Mouse (Mus musculus) cerebellum, adult 9-11 months (tissue): ENCODE results near the gene Slc19a3.

Source experiments
- DNase-seq: peaks from one replicate; pipeline ENCODE4 v3.0.0; 2022

The Slc19a3 gene

DNA sequence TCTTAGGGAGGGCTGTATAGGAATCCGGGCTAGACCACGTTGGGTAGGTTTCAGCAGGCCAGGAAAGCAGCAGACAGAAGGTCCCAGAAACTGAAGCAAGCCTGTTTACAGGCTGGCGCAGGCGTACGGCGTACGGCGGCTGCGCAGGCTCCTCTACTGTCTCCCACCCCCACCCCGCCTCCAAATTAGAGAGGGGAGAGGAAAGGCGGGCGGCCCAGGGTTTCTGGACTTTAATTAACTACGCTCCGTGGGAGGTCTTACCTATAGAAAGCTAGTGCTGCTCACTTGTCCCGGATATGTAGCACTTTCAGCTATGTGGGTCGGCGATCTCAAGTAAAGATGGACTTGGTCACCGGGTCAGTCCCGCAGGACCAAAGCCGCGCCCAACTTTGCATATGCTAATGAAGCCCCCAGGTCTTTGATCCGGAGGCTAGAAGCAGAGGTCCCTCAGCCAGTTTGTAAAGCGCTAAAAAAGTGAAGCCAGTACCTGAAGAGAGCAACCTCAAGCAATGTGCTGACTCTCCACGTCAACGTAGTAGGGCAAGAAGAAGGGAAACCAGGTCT, at the start of gene Slc19a3:
TSS of gene Slc19a3 (minus strand) at position 340 of the 564 bp plus-strand sequence.
- DNase-seq = peak; percentile 21

DNA sequence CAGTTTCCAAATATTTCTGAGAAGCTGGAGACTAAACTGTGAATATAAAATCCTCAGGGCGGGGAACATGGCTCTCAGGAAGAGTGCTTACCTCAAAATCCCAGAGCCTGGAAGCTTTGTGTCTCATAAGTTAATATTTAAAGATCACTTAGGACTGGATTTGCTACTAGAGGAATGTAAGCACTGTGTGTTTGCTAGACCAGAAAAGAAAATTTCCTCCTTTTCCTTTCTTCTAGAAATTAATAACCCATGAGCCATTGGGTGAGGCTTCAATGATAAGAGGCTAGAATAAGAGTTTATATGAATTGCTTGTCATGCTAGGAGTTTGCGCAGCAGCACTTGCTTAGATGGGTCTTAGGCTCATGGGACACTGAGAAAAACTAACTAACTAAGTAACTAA, 46.5 kb upstream of the Slc19a3 start:
- no peak for DNase-seq

DNA sequence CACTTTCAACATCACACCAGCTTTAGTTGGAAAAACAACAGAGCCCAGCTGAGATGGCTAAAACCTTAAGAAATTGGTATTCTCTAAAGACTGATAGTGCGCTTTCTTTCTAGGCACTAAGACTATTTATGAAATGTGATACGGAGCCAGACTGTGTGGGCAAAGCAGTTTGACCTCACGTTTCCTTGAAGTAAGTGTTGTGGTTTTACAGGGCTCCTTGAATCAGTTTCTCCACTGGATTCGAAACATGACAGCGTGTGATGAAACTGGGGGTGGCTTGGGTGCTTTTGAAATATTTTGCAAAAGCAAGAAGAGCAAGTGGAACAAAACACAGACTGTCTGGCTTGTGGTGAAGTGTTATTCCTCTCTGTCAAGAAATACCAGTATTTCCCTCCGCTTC, 38.8 kb upstream of the Slc19a3 start:
- no peak for DNase-seq

DNA sequence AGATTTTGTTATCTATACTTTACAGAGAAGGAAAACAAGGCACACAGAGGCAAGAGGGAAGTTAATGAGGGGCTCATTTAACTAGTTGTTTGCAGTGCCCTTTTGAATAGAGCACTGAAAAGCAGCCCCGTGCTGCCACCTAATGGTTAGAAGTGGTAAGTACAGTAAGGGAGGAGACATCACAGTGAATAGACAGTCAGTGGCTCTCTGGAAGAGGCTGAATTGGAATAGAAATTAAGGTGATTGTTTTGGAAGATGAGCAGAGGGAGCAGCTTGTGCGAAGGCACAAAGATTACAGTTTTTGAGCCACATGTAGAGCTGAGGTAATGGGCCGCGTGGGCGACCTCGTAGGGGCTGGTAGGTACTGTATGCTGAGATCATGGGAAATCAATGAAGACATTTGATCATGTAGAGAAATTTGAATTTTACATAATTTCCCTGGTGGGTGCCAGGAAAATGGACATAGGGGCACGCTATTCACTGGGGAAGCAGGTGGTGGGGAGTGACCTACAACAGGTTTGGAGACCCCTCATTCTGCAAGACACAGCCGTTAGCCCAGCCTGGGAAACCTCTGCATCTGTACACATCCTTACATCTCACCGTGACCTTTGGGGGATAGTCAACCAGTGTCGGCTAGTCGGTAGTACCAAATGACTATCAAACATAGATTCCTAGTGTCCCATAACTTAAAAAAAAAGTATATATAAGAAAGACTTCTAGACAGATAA, 38.1 kb upstream of the Slc19a3 start:
- DNase-seq = no peak

DNA sequence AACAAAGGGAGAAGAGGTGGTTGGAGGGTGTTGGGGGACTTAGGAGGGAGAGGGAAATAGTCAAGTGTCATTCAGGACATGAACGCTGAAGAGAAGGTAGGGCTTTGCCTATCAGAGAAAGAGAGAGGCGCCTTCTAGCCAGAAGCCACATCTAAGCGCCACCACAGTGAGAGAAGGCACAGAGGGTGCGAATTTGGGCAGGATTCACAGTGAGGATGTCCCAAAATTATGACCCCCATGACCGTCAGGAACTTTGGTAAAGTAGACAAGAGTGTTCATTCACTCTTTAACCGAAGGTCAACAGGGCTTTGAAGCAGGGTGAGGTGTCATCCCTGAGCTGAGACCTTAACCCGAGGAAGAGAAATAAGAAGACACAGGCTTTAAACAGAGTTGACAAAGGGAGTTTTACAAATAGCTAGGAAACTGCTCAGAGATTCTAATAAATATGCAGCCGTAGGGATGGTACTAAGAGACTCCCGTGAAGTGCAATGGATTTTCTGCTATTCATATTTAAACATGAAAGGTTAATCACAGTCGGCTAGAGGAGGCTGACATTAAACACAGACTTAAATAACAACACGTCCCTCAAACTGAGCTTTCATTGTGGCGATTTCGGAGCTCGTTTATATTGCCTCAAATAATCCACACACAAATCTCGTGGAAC, 37.4 kb upstream of the Slc19a3 start:
- no peak for DNase-seq

DNA sequence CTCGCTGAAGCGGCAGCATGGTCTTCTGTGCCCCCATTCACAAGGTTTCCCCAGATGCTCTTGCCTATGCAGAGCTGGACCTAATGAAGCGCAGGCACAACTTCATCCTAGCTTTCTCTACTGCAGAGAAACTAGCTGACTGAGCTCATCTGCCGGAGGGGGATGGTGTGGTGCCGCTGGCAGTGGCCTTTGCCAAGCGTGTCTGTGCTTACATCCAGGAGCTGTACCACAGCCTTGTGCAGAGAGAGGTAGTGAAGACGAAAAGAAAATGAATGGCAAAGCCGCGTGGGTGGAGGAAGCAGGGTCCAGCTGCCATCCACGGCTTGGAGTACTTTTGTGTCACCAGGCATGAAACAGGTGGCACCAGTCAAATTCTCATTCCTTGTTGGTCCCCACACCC, 29.0 kb upstream of the Slc19a3 start:
- no peak for DNase-seq

DNA sequence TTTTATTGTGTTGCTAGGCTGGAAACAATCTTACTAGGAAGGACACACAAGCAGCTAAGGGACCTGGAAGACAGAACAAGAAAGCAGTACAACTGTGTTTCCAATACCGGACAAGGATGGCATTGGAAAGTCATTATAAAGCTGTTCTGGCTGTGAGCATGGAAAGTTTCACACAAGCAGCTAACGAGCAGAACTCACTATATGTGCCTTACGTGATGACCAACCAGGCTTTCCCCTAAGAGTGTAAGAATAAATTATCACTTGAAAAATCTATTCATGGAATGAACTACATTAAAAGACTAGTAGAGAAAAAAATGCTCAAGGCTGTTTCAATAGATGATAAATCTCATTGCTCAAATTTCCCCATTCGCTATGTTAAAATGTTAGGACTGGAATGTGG, 28.3 kb upstream of the Slc19a3 start:
- DNase-seq = no peak

DNA sequence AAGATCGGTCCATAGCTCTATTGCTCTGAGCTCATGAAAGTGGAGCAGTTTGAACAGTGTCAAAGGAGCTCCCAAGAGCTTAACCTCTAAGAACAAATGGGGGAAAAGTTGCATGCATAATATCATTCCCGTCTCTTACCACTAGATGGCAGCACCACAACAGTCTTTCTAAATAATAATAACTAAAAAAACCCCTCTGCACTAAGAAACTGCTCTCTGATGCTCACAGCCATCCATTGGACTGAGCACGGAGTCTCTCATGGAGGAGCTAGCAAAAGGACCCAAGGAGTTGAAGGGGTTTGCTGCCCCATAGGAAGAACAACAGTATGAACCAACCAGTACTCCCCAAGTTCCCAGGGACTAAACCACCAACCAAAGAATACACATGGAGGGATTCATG, 26.6 kb upstream of the Slc19a3 start:
- DNase-seq = no peak

DNA sequence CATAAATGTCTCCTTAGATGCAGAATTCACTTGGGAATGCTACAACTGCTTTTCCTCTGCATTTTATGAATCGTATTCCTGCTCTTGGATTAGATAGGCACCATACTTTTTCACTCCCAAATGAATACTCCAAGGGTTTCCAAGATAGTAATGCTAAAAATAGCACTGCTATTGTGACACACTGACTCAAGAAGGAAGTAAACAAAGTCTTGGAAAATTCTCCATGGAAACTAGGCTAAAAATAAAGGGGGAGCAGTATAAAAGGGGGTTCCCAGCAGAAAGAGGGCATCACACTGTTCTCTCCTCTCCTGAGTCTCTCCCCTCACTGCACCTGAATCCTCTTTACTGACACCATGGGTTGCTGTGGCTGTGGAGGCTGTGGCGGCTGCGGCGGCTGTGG, 22.4 kb upstream of the Slc19a3 start, which contains the start of gene Krtap28-13:
TSS of gene Krtap28-13 (plus strand) at position 288 of the 400 bp plus-strand sequence.
- DNase-seq = no peak

DNA sequence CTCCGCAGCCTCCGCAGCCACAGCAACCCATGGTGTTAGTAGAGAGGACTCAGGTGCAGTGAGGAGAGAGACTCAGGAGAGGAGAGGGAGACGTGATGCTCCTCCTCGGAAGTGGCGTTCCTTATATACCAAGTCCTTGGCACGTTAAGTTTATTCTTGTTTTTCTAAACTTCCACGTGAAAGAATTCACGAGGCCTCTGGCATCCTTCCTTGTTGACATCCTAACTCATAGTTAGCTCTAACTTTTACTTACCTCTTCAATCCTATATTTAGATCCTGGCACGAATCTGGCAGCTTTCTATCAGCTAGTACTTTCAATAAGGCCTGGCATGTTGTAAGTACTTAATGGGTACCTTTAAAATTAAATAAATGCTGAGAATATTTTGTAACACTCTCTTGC, 21.0 kb upstream of the Slc19a3 start, which contains the start of gene A030005K14Rik:
TSS of gene A030005K14Rik (minus strand) at position 101 of the 400 bp plus-strand sequence.
- DNase-seq = no peak

DNA sequence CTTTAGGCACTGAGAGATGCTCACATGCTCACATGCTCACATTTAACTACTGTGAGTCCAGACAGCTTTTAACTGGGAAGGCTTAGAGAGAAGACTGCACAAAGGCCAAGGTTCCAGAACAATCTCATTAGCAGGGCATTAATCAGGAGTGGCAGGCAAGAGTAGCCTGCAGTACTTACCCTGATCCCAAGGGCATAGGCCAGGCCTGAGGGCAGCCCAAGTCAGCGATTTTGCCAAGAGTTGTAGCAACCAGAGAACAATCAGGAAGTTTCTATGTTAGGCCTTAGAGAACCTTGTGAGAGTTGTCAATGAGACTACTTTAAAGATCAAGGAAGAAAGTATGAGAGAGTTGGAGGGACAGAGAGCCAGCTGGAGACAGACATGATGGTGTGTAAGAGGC, 20.2 kb upstream of the Slc19a3 start:
- DNase-seq = no peak

DNA sequence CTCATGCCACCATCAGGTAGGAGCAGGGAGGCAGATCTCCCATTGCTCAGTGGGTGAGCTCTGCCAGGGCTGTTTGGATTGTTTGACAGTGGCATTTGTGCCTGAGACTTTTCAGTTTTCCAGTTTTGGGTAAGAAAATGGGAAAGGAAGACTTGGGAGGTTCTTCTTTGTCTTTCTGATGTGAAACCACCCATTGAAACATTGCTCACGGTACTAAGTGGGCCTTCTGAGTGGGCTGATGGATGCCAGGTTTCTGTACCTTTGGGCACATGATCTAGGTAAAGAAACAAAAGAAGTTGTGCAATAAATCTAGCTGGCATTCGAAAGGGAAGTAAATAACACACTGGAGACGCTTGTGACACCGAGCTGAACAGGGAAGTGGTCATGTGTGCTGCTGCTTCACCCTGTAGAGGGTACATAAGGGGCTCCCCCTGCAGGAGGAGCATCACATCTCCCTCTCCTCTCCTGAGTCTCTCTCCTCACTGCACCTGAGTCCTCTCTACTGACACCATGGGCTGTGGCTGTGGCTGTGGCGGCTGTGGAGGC, 6.7 kb upstream of the Slc19a3 start, which contains the start of gene Gm47969:
TSS of gene Gm47969 (plus strand) at position 51 of the 546 bp plus-strand sequence.
- DNase-seq = no peak

DNA sequence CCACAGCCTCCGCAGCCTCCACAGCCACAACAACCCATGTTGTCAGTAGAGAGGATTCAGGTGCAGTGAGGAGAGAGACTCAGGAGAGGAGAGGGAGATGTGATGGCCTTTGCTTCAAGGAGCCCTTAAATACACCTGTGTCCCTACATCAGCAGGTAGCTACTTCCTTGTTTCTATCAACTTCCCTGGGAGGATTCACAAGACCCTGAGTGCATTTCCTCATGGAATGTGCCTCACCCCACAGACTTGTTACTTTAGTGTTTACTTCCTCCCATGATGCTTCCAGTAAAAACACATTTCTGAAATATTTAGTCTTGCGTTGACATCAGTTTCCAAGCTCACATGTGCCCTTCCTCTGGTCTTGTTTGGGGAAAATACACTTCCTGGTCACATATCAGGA, 4.1 kb upstream of the Slc19a3 start, which contains the start of gene Krtap28-10:
TSS of gene Krtap28-10 (minus strand) at position 101 of the 400 bp plus-strand sequence.
- no peak for DNase-seq

DNA sequence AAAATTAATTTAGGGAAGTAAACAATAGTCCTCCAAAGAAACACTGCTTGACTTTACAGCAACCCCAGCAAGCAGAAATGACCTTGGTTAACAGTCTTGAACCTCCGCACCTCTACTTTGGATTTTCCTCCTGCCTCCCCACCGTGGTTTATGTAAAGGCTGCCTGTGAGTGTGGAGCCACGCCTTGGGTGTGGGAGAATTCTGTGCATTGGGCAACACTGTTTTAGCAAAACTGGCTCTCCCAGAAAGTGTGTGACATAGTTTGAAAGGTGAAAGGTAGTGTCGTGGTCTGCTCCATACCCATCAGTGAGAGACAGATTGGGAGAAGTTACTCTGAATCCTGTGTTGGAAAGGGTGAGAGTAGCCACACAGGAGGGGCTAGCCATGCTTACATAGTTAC, 832 bp upstream of the Slc19a3 start:
- no peak for DNase-seq

DNA sequence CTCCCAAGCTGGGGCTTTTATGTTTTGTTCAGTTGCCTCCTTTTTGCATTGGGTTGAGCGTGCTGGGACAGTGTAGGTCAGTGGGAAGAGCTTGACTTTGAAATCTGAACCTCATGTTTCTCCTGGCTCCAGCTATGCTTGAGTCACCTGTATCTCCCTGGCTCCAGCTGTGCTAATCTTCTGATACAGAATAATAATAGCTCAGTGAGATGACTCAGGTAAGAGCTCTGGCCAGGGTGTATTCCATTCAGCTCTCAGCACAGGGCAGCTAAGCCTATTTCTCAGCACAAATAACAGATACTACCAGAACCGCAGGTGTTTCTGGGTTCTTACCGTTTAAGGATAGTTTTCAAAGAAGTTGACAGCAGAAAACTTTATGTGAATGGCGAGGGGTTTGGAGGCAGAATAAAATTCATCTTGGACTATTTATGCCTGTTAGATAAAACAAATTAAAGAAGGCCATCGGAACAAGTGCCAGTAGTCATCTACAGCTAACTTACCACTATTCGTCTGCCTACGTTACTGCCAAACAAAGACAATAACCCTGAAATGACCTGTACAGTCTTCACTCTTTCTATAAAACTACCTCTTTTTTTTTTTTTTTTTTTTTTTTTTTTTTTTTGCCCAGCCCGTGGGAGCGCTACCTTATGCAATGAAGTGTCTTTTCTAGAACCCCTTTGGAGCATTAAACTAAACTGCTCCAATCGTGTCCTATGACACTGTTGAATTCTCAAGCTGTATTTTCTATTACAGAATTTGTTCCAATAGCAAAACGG, 1.2 kb downstream of the Slc19a3 start:
- DNase-seq = no peak

DNA sequence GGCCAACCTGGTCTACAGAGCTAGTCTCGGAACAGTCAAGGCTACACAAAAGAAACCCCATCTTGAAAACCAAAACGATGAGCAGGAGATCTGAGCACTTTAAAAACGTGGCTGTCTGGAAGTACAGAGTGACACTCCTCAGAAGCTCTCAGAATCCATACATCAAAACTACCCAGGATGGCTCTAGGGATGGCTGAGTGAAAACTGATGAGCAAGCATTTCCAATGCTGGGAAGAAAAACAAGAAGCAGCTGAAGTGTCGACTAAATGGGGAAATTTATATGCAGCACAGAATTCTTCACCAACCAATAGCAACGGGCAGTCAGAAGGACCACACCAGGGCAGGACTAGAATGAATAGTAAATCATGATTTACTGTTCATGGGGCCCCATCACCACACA, 3.7 kb downstream of the Slc19a3 start:
- no peak for DNase-seq

DNA sequence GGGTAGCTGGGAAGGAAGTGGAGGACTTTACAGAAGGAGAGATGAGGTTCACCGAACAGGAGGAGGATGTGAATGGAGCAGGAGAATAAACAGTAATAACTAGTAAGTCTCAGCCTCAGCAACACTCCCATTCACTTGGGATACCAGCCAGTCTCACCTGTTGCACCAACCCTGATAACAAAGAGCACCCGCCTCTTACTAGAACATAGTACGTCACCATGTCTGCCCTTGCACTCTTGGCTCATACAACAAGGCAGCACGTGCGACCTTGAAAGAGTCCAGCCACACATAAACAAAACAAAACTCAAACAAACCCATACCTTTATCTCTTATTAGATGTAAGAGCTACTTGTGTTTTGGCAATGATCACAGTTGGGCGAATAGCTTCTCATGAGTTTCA, 5.7 kb downstream of the Slc19a3 start:
- no peak for DNase-seq

DNA sequence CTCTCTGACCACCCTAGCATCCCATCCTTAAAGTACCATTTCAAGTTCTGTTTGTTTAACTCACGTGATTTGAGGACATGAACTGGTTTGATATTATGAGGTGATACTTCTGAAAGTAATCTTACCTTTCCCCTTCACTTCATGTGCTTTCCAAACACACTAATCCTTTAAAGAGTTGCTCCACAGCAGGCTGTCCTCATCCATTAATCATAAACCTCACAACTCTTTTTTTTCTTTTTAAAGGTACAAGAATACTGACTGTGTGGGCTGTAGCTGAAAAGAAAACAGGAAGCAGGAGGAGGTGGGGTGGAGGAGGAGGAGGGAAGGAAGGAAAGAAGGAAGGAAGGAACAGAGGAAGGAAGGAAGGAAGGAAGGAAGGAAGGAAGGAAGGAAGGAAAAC, 6.3 kb downstream of the Slc19a3 start:
- DNase-seq = no peak

DNA sequence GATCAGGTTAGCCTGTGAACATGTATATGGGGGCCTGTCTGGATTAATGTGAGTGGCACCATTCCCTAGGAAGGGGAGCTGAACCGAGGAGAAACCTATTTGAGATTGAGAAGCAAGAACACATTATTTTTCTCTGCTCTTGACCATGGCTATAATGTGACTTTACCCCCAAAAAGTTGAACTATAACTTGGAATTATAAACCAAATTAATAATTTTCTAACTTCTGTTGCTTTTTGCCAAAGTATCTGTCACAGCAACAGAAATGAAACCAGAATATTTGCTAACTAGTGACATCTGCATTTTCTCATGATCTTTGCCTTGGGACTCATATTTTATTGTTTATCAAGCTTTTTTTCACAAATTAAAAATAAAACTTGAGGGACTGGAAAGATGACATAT, 21.7 kb downstream of the Slc19a3 start:
- no peak for DNase-seq

DNA sequence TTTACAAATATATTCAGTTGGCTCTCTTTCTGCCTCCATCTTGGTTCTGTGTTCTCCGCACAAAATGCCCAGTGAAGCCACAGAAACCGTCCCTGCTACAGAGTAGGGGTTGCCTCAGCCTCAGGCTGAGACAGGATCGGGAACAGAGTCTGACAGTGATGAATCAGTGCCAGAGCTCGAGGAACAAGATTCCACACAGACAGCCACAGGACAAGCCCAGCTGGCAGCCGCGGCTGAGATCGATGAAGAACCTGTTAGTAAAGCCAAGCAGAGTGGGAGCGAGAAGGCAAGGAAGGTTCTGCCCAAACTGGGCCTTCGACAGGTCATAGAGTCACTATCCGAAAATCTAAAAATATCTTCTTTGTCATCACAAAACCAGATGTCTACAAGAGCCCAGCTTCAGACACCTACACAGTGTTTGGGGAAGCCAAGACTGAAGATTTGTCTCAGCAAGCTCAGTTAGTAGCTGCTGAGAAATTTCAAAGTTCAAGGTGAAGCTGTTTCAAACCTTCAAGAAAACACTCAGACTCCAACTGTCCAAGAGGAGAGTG, 22.8 kb downstream of the Slc19a3 start:
- DNase-seq = no peak

DNA sequence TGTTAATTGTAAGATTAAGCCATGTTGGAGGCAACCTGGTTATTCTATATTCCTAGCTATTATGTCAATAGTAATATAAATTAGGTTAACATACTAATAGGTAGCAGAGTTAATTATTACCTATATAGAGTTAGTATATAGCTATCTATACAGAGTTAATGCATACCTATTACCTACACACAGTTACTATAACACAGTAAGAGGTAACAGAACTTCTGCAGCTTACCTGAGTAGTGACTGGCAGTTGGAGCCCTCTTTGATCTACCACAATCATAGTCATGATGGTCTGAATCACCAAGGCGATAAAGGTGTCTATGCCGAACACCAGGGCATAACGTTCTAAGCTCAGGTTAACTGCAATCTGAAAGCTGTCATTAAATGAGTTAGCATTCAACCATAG, 23.8 kb downstream of the Slc19a3 start:
- no peak for DNase-seq

DNA sequence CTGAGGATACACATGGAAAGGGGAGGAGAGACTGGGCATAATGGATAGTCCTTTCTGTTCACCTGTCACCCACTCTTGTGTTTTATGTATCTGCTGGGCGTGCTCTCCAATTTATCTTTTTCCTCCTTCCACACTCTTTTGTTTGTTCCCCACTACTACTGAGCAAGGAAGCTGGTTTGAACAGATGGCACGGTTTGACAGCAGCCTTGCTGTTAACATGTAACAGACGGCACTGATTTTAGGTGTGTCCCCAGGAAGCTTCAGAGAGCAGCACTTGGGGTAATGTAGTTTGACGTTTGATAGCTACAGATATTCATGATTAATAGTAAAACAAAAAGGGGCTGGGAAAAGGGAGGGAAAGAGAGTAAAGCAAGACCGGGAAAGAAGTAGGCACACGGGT, 30.8 kb downstream of the Slc19a3 start:
- DNase-seq = no peak
